Mouse (Mus musculus): Measurements from ENCODE around the gene Prx.
"Not testable (repeated sequence)": the region's sequence is repeated elsewhere in the genome, so short reads cannot be mapped to it uniquely, and the experiment has no call there.

The Prx gene

GRCm38 (mm10) chr7:27486102-27486769 lies 12.9 kb upstream of the Prx start:
- no peak for DNase-seq (ENCODE audit: low read depth)

- DNase-seq (ENCODE audit: low read depth), result peak; percentile 99
Measured at GRCm38 (mm10) chr7:27486770-27487697, 12.1 kb upstream of the Prx start, which contains the start of gene Sertad1. TSS of gene Sertad1 (plus strand) at chr7:27486910.

DNA sequence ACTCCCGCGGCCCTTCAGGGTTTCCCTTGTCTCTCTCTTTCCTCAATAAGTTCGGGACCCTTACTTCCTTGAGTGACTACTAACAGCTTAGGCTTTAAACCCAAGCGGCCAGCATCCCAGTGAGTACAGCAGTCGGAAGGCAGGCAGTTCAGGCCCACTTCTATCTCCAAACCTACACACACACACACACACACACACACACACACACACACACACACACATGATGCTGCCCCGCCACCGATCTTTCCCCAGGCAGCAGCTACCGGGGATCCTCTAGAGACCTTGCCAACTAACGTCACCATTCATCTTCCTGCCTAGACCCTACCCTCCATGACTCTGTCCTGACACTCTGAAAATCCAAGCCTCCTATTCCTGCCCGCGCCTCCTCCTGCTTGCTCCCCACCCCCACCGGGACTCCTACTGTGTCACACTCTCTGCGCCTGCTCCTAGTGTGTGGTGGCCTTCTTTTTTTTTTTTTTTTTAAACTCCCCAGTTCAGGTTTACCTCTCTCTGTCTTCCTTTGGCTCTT lies 11.3 kb upstream of the Prx start:
- no peak for DNase-seq (ENCODE audit: low read depth)

DNA sequence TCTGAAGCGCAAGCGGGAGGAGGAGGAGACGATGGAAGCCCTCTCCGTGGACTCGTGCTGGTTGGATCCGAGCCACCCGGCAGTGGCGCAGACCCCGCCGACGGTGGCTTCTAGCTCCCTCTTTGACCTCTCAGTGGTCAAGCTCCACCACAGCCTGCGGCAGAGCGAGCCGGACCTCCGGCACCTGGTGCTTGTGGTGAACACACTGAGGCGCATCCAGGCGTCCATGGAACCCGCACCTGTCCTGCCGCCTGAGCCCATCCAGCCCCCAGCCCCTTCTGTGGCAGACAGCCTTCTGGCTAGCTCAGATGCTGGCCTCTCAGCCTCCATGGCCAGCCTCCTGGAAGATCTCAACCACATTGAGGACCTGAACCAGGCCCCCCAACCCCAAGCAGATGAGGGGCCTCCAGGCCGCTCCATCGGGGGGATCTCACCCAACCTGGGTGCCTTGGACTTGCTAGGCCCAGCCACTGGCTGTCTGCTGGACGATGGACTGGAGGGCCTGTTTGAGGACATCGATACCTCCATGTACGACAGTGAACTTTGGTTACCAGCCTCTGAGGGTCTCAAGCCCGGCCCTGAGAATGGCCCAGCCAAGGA lies 9.8 kb upstream of the Prx start:
- no peak for DNase-seq (ENCODE audit: low read depth)

DNA sequence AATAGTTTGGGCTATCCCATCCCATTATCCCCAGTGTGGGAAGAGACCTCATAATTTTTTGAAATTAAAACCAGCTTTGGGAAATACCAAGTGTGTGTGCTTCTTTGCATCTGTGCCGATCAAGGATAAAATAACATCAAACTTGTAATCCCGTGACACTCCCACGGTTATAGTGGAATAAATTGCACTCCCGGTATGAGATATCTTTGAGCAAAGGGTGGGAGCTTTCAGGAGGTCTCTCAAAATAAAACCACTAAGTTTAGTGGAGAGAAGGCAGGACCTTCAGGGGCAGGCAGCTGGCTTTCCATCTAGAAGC lies 8.9 kb upstream of the Prx start:
- no peak for DNase-seq (ENCODE audit: low read depth)

DNA sequence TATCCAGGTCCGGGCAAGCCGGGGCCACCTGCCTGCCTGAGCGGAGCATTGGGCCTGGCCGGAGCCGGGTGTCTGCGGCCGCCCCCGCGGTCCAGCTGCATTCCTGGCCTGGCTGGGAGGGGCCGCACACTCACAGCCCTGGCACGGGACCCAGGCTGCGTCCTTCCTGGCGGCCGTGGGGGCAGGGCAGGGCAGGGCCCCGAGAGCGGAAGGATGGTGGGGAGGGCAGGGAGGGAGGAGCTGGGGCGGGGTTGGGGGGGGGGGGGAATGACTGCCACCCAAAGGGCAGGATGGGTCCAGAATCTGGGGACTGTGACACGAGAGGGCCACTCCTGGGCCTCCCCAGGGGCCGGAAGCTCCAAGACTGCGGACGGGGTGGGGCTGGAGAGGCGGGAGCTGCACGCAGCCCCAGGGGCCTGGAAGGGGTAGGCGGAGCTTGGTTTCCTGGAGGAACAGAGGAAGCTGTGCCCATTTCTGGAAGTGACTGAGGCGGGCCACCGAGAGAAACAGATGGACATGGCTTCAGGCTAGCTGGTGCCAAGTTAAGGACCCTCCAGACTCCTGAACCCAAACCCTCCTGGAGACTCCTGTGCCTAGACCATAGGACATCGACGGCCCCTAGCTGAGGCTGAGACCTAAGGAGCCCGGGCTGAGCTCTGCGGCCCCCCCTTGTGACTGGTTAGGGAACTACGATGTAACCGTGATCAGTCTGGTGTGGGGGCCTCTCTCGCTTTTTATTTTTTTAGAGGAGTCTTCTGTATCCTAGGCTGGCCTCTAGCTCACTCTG lies 8.4 kb upstream of the Prx start:
- DNase-seq (ENCODE audit: low read depth), result peak; percentile 89

DNA sequence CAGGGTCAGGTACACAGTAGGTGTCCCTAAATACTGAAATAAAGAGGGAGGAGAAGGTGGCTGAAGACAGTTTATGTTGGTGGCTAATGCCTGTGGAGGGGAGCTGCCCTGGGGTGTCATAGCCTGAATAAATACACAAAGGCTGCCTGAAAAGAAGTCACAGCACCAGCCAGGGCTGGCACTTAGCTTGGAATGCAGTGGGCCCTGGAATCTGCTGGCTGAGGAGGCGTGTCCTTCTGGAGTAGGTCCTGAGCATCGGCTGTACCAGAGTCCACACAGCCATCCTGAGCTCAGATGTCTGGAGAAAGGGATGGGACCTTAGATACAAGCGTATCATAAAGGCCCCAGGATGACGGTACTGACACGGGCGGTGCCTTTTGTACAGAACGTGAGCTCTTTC lies 7.3 kb upstream of the Prx start:
- no peak for DNase-seq (ENCODE audit: low read depth)

DNA sequence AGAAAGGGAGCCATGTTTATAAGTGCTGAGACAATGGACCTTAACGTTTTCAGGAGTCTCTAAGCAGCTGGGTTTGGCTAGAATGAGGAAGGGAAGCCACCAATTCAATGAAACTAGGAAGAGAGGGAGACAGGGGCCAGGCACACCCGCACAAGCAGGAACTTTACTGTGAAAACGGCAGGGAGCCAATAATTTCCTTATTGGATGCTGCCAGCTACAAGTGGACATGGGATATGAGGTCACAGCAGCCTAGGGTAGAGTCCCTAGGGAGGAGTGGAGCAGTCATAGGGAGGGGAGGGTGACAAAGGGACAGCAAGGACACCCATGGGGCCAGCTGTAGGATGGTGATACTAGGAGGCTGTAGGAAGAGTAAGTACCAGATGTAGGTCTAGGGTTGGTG lies 6.1 kb upstream of the Prx start:
- DNase-seq (ENCODE audit: low read depth), result no peak

- DNase-seq (ENCODE audit: low read depth), result no peak
Measured at GRCm38 (mm10) chr7:27493450-27493849, 5.7 kb upstream of the Prx start.

DNA sequence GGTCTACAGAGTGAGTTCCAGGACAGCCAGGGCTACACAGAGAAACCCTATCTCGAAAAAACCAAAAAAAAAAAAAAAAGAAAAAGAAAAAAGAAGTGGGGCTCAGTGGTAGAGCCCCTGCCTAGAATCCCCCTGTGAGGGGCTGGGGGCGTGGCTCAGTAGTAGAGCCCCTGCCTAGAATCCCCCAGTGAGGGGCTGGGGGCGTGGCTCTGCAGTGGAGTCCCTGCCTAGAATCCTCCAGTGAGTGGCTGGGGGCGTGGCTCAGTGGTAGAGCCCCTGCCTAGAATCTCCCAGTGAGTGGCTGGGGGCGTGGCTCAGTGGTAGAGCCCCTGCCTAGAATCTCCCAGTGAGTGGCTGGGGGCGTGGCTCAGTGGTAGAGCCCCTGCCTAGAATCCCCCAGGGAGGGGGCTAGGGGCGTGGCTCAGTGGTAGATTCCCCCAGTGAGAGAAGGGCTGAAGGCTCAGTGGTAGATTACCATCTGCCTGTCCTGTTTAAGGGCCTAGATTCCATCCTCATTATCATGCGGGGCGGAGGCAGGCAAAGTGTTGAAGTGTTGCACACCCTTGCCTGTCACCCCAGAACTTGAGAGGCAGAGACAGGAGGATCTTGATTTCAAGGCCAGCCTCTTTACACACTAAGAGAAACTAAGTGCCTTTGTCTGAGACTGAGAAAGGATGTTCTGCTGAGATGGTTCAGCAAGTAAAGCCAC lies 4.3 kb upstream of the Prx start:
- DNase-seq (ENCODE audit: low read depth), result not testable (repeated sequence)

GRCm38 (mm10) chr7:27501620-27502019 lies 2.5 kb downstream of the Prx start:
- DNase-seq (ENCODE audit: low read depth), result no peak

GRCm38 (mm10) chr7:27506765-27507370 lies 7.7 kb downstream of the Prx start:
- no peak for DNase-seq (ENCODE audit: low read depth)

DNA sequence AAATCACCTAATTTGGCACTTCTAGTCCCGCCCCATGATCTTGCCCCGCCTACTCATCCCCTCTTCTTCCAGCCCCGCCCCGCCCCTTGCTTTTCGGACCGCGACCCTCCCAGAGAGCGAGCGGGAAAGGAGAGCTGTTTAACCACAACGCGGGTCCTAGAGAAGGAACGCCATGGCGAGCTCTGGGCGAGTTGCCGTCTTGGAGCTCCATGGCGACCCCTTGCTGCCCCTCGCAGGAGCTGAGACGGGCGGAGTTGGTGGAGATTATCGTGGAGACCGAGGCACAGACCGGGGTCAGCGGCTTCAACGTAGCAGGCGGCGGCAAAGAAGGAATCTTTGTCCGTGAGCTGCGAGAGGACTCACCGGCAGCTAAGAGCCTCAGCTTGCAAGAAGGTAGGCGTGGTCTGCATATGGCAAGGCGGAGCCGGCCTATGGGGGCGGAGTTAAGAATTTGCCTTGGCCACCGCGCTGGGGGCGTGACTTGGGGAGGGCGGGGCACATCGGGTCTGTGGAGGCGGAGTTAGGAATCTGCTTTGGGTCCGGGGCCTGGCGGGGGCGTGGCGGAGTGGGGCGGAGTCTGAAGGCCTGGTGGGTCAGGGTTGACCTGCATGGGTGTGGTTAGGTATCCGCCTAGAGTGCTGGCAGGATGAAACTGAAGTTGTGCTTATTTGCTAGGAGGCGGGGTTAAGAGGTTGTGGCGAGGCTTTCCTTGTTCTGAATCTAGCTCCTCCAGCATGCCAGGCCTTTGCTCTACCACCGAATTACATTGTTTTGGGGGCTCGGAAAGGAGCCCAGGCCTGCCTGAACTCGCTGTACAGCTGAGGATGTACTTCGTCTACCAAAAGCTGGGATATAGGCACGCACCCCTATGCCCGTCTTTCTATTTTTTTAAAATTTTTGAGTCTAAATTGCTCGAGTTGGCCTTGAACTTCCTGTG lies 8.9 kb downstream of the Prx start:
- DNase-seq (ENCODE audit: low read depth), result peak; percentile 98

DNA sequence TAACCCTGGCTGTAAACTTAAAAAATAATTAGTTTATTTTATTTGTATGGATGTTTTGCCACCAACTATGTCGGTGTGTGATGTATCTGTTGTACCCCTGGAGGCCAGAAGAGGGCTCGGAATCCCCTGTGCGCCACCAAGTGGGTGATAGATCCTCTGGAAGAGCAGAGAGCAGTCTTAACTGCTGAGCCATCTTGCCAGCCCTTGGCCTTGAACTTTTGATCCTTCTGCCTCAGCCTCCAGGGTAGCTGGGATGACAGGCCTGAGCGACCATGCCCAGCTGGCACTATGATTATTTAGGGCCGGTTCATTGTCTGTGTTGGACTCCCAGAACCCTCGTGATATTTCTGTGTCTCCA lies 9.5 kb downstream of the Prx start:
- peak; percentile 73 for DNase-seq (ENCODE audit: low read depth)

DNA sequence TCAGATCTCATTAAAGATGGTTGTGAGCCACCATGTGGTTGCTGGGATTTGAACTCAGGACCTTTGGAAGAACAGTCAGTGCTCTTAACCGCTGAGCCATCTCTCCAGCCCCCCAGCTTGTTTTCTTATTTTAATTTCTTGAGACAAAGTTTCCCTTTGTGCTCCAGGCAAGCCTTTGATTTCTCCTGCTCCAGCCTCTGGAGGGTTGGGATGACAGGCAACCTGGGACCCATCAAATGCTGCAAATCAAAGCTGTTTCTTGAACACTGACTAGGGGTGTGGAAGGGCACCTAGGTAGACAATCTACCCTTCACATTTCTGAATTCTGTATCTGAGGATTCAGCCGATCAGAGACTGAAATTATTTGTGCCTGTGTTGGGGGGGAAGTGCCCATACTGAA lies 11.7 kb downstream of the Prx start:
- no peak for DNase-seq (ENCODE audit: low read depth)

- no peak for DNase-seq (ENCODE audit: low read depth)
Measured at GRCm38 (mm10) chr7:27514961-27515360, 15.8 kb downstream of the Prx start.

DNA sequence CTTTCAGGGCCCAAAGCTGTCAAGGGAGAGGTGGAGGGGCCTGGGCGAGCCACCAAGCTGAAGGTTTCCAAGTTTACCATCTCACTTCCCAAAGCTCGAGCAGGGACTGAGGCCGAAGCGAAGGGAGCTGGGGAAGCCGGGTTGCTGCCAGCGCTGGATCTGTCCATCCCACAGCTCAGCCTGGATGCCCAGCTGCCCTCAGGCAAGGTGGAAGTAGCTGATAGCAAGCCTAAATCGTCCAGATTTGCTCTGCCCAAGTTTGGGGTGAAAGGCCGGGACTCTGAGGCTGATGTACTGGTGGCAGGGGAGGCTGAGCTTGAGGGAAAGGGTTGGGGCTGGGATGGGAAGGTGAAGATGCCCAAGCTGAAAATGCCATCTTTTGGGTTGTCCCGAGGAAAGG lies 19.2 kb downstream of the Prx start:
- DNase-seq (ENCODE audit: low read depth), result no peak

DNA sequence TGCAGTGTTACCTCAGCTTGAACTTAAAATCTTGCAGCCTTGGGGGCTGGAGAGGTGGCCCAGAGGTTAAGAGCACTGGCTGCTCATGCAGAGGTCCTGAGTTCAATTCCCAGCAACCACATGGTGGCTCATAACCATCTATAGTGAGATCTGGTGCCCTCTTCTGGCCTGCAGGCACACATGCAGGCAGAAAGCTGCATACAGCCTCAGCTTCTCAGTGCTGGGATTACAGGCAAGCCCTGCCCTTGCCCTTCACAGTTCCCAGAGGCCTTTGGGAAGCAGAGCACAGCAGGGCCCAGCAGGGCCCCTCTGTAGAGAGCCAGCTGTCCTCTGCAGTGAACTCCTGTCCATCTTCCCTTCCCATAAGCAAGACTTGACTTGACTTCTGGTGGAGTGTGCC lies 21.0 kb downstream of the Prx start:
- no peak for DNase-seq (ENCODE audit: low read depth)

GRCm38 (mm10) chr7:27520599-27520998 lies 21.5 kb downstream of the Prx start:
- DNase-seq (ENCODE audit: low read depth), result no peak

DNA sequence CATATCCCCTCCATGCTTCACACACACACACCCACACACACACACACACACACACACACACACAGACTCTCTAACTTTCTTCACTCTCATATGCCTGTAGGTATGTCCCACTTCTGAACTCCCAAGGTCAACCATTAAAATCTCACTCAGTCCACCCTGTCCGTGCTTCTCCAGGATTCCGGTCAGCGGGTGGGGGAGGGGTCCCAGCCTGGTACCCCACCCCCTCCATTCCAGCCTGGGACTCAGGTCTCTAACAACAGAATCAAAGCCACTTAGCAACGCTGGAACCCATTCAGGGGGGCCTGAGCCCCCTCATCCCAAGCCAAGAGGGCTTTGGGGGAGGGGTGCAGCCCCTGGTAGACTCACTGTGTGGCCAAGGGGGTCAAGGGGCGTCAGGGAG lies 23.8 kb downstream of the Prx start, which contains the start of gene Hipk4:
Gene Hipk4 (plus strand): TSS at position 301 of the 400 bp plus-strand sequence.
- DNase-seq (ENCODE audit: low read depth), result no peak

Measured in c-Kit-positive CD71-positive TER-119-negative erythroid progenitor cells, embryonic 14.5 days (primary cell).